Mouse (Mus musculus): ENCODE results near the gene Pcmtd2.
"Not testable (repeated sequence)": the region's sequence is repeated elsewhere in the genome, so short reads cannot be mapped to it uniquely, and the experiment has no call there.

Gene Pcmtd2

DNA sequence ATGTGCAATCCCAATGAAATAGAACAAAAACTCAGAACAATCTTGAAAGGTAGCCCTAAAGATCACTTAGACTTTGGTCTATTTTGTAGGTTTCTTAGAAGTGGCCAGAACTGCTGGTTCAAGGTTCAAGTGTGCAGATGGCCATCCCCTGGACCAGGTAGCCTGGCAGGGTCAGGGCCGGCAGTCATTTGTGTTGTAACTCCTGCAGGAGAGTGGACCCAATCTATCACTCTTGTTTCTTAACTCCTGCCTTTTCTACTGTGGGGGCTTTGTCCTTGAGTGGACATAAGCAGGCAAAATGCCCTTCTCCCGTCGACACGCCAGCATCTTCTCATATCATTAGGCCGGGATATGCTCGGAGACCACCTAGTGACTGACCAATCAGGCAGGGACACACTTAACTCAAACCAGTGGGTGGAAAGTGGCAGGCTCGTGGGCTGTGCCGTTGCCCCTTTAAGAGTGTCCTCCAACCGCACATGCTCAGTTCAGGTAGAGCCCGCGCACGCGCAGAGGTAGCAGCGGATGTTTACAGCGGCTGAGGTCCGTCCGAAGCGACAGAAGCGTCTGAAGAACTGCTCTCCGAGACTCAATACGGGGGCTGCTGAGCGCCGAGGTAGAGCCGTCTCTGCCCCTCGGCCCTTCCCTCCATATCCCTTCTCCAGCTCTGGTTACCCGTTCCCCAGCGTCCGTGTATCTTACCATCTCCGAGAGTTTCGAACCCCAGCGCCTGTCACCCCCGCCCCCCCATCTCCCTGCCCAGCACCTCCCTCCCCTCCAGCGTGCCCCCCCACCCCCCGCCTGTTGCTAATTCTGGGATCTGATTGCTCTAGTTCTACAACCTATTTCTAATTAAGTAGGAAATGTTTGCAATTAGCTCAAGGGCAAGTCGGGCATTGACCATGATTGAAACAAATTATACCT is at the start of gene Pcmtd2:
TSS of gene Pcmtd2 (plus strand) at position 483 of the 921 bp plus-strand sequence.
- DNase-seq, result peak; percentile 95

- DNase-seq, result no peak
These were observed 48.3 kb upstream of the Pcmtd2 start for GRCm38 (mm10) chr2:181789396-181789795.

- not testable (repeated sequence) for DNase-seq
These were observed 44.5 kb upstream of the Pcmtd2 start for GRCm38 (mm10) chr2:181793186-181793585.

DNA sequence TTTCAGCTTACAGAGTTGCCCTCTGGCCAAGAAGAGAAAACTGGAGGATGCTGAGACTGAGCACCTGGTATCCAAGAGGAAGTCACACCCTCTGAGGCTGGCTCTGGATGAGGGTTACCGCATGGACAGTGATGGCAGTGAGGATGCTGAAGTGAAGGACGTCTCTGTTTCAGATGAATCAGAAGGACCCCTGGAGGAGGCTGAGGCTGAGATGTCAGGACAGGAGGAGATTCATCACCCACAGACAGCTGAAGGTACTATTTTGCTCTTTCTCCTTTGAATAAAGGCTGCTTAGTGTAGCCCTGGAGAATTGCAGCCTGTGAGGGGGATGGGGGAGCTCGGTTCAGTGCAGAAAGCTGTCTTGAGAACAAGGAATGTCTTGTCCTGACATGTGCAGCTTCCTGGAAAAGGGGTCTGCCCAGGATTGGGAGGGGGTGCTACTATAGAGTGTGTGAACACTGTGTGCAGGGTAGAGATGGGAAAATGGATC is 42.0 kb upstream of the Pcmtd2 start:
- no peak for DNase-seq

DNA sequence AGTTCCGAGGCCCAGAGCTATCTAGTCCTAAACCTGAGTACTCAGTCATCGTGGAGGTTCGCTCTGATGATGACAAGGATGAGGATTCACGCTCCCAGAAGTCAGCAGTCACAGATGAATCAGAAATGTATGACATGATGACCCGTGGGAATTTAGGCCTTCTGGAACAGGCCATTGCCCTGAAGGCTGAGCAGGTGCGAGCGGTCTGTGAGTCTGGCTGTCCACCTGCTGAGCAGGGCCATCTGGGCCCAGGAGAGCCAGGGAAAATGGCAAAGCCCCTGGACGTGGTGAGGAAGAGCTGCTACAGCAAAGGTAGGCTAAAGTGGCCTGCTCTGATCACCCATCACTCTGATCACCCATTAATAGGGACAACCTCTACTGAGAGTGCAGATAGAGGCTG is 40.0 kb upstream of the Pcmtd2 start:
- no peak for DNase-seq

GRCm38 (mm10) chr2:181829032-181829650 is 8.5 kb upstream of the Pcmtd2 start:
- DNase-seq, result no peak

- no peak for DNase-seq
These were observed 4.9 kb upstream of the Pcmtd2 start for GRCm38 (mm10) chr2:181832745-181833144.

- peak; percentile 11 for DNase-seq
These were observed 633 bp downstream of the Pcmtd2 start for GRCm38 (mm10) chr2:181838293-181838680.

GRCm38 (mm10) chr2:181845709-181846394 is 8.2 kb downstream of the Pcmtd2 start:
- DNase-seq, result no peak

DNA sequence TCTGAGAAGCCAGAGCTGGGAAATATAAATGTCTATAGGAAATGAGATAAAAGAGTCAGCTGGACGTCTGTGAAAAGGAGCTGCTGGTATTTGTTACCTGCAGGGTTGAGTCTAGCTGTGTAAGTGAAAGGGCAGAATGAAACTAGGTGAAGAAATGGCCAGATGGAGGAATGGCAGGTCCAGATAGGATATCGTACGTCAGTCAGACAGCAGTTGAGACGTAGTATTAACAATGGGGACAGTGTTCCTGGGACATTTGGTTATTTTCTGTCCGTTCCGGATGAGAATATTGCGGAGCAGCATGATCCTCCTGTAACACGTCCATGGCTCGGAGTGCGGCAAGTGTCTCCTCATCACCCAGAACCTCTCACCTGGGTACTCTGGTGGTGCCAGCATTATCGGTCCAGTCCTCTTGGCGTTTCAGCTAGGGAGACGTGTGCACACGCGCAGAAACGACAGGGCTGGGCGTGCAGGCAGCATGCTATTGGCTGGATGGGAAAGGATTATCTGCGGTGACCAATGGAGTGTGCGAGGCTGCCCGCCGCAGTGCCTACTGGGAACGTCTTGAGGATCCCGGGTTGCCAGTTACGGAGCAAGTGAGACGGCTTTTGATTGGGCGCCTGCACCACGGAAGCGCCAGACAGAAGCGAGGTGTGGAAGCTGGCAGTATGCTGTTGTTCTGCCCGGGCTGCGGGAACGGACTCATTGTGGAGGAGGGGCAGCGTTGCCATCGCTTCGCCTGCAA is 26.3 kb downstream of the Pcmtd2 start, which contains the start of gene Polr3k:
TSS of gene Polr3k (plus strand) at position 547 of the 745 bp plus-strand sequence.
- peak; percentile 95 for DNase-seq

GRCm38 (mm10) chr2:181864536-181864860 is 26.8 kb downstream of the Pcmtd2 start:
- no peak for DNase-seq

DNA sequence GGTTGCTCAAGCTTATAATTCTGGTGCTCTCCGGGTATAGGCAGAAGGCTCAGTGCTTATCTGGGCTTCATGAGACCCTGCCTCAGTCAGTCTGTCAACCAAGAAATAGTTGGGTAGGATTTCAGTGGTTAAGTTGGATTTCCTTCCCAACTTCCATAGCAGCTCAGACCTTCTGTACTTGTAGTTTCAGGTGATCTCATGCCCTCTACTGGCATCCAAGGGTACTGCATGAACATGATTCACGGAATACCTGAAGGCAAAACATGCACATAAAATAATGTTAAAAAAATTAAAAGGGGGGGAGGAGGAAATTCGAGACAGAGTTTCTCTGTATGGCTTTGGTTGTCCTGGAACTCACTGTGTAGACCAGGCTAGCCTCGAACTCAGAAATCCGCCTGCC is 29.3 kb downstream of the Pcmtd2 start:
- peak; percentile 80 for DNase-seq

- DNase-seq, result no peak
These were observed 33.4 kb downstream of the Pcmtd2 start for GRCm38 (mm10) chr2:181871039-181871438.

DNA sequence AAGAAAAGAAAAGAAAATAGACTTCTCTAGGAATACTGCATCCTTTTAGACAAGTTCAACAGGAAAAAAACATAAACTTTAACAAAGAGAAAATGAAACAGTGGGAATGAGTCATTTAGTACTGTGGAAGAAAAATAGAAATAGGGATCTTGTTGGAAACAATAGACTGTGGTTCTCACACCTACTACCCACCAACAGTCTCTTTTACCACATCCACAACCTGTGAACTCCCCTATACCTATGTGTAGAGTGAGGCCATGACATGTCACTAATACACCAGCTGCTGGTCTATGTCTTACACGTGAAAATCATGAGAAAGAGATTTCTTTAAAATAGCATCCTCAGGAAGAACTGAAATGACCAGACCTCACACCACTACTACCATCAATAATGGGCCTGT is 41.2 kb downstream of the Pcmtd2 start:
- DNase-seq, result no peak

- no peak for DNase-seq
These were observed 45.5 kb downstream of the Pcmtd2 start for GRCm38 (mm10) chr2:181883022-181883749.

All from kidney, postnatal 10 days (tissue).